Mouse (Mus musculus): ENCODE data around the gene Asb3. TPM values are rescaled to one million over a fixed set of nuclear protein-coding genes. Genes with fewer than 3 reads are reported as not detected.

Asb3 gene
- polyA plus RNA-seq, 1 experiment from 2014 or later: 21.0 TPM

GRCm38 (mm10) chr11:30985237-30985636, 100.0 kb downstream of the Asb3 start:
- Histone ChIP-seq H3K4me3 (ENCODE audit: control insufficient read depth in 1 of 2, insufficient read depth in 1 of 2, low read depth in 1 of 2, low read length in 2 of 2) (peak overlapping the region in 1 of 2 experiments; percentile 68; a peak in 1 of 4 replicates), H3K4me1 (ENCODE audit: control insufficient read depth in 2 of 2, insufficient read depth in 2 of 2, low read length in 2 of 2) (peaks cover 2 to 8% of the 10 kb centered on the region in 2 experiments; a peak in 3 of 4 replicates), H3K27ac (replicated peaks in 1 of 2; ENCODE audit: control insufficient read depth in 1 of 2, insufficient read depth in 1 of 2, low read depth in 2 of 2, low read length in 2 of 2) (no peak overlapping the region), H3K36me3 (ENCODE audit: control insufficient read depth, insufficient read depth, low read length) (no peaks in the 10 kb centered on the region), H3K4me2 (ENCODE audit: low read length) (peak overlapping the region; percentile 78), H3K9ac (ENCODE audit: low read length) (peak overlapping the region; percentile 83), H3K27me3 (ENCODE audit: control insufficient read depth, insufficient read depth, low read length) (no peaks in the 10 kb centered on the region), H3K9me3 (ENCODE audit: control insufficient read depth, low read length) (no peaks in the 10 kb centered on the region)
- ATAC-seq (ENCODE audit: insufficient number of reproducible peaks, insufficient read depth, low FRiP score, low read depth): no peak
- WGBS: 40% methylated on average over 2 of the region's 2 CpGs

GRCm38 (mm10) chr11:30985877-30986624, 100.8 kb downstream of the Asb3 start, which contains the start of gene Chac2:
Gene Chac2 (minus strand): TSS chr11:30986350.
- H3K9ac ChIP-seq (ENCODE audit: low read length): peak within 1 kb of the TSS; percentile 83
- whole genome bisulfite sequencing: 1% methylated on average over 22 of the region's 22 CpGs
- peak within 1 kb of the TSS; percentile 61 to 68 for H3K4me3 ChIP-seq (ENCODE audit: control insufficient read depth in 1 of 2, insufficient read depth in 1 of 2, low read depth in 1 of 2, low read length in 2 of 2)
- H3K36me3 ChIP-seq (ENCODE audit: control insufficient read depth, insufficient read depth, low read length): no peaks in the 10 kb centered on the region
- H3K27me3 ChIP-seq (ENCODE audit: control insufficient read depth, insufficient read depth, low read length): no peaks in the 10 kb centered on the region
- peak; percentile 96 for ATAC-seq (ENCODE audit: insufficient number of reproducible peaks, insufficient read depth, low FRiP score, low read depth)
- peaks cover 2 to 8% of the 10 kb centered on the region in 2 experiments; a peak in 3 of 4 replicates for H3K4me1 ChIP-seq (ENCODE audit: control insufficient read depth in 2 of 2, insufficient read depth in 2 of 2, low read length in 2 of 2)
- H3K27ac ChIP-seq (replicated peaks in 1 of 2; ENCODE audit: control insufficient read depth in 1 of 2, insufficient read depth in 1 of 2, low read depth in 2 of 2, low read length in 2 of 2): peak within 1 kb of the TSS; percentile 74 to 84
- H3K9me3 ChIP-seq (ENCODE audit: control insufficient read depth, low read length): no peaks in the 10 kb centered on the region
- peak within 1 kb of the TSS; percentile 78 for H3K4me2 ChIP-seq (ENCODE audit: low read length)

DNA sequence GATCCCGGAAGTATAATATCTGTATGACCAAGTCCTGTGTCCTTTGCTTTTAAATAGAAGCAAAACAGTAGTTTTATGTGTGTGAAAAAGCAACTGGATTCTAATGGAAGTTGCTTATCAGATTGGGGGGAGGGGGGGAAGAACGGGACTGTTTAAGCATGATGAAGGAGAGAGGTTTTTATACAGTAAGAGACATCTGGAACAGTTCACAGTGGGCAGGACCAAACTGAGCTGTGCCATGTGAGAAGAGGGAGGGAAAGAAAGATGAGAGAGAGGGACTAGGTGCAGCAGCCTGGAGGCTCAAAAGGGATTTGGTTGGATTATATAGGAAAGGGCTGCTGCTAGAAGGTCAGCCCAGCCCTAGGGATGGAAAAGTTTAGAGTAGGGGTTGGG, 101.4 kb downstream of the Asb3 start:
- H3K36me3 ChIP-seq (ENCODE audit: control insufficient read depth, insufficient read depth, low read length): no peaks in the 10 kb centered on the region
- H3K4me3 ChIP-seq (ENCODE audit: control insufficient read depth in 1 of 2, insufficient read depth in 1 of 2, low read depth in 1 of 2, low read length in 2 of 2): peak overlapping the region; percentile 61 to 68
- peak overlapping the region; percentile 83 for H3K9ac ChIP-seq (ENCODE audit: low read length)
- H3K4me2 ChIP-seq (ENCODE audit: low read length): peak overlapping the region; percentile 78
- 1% methylated on average over 2 of the region's 2 CpGs for WGBS
- H3K9me3 ChIP-seq (ENCODE audit: control insufficient read depth, low read length): no peaks in the 10 kb centered on the region
- peaks cover 2 to 8% of the 10 kb centered on the region in 2 experiments; a peak in 3 of 4 replicates for H3K4me1 ChIP-seq (ENCODE audit: control insufficient read depth in 2 of 2, insufficient read depth in 2 of 2, low read length in 2 of 2)
- no peaks in the 10 kb centered on the region for H3K27me3 ChIP-seq (ENCODE audit: control insufficient read depth, insufficient read depth, low read length)
- peak overlapping the region; percentile 74 to 78 for H3K27ac ChIP-seq (replicated peaks in 1 of 2; ENCODE audit: control insufficient read depth in 1 of 2, insufficient read depth in 1 of 2, low read depth in 2 of 2, low read length in 2 of 2)
- ATAC-seq (ENCODE audit: insufficient number of reproducible peaks, insufficient read depth, low FRiP score, low read depth): peak; percentile 67

GRCm38 (mm10) chr11:30996670-30997069, 111.5 kb downstream of the Asb3 start:
- H3K9ac ChIP-seq (ENCODE audit: low read length): no peak overlapping the region
- ATAC-seq (ENCODE audit: insufficient number of reproducible peaks, insufficient read depth, low FRiP score, low read depth): no peak

GRCm38 (mm10) chr11:30998199-30998598, 113.0 kb downstream of the Asb3 start:
- Histone ChIP-seq H3K4me3 (ENCODE audit: control insufficient read depth in 1 of 2, insufficient read depth in 1 of 2, low read depth in 1 of 2, low read length in 2 of 2) (no peak overlapping the region), H3K4me1 (ENCODE audit: control insufficient read depth in 2 of 2, insufficient read depth in 2 of 2, low read length in 2 of 2) (no peaks in the 10 kb centered on the region), H3K36me3 (ENCODE audit: control insufficient read depth, insufficient read depth, low read length) (no peaks in the 10 kb centered on the region), H3K9ac (ENCODE audit: low read length) (no peak overlapping the region), H3K27ac (replicated peaks in 1 of 2; ENCODE audit: control insufficient read depth in 1 of 2, insufficient read depth in 1 of 2, low read depth in 2 of 2, low read length in 2 of 2) (no peak overlapping the region), H3K9me3 (ENCODE audit: control insufficient read depth, low read length) (no peaks in the 10 kb centered on the region), H3K27me3 (ENCODE audit: control insufficient read depth, insufficient read depth, low read length) (no peaks in the 10 kb centered on the region), H3K4me2 (ENCODE audit: low read length) (no peak overlapping the region)
- ATAC-seq (ENCODE audit: insufficient number of reproducible peaks, insufficient read depth, low FRiP score, low read depth): no peak
- 79% methylated on average over 5 of the region's 5 CpGs for WGBS

More at GRCm38 (mm10) chr11:30996670-30997069, 111.5 kb downstream of the Asb3 start:
- no peak overlapping the region for H3K4me2 ChIP-seq (ENCODE audit: low read length)
- no peaks in the 10 kb centered on the region for H3K4me1 ChIP-seq (ENCODE audit: control insufficient read depth in 2 of 2, insufficient read depth in 2 of 2, low read length in 2 of 2)
- 87% methylated on average over 3 of the region's 3 CpGs for WGBS
- H3K27me3 ChIP-seq (ENCODE audit: control insufficient read depth, insufficient read depth, low read length): no peaks in the 10 kb centered on the region
- no peaks in the 10 kb centered on the region for H3K9me3 ChIP-seq (ENCODE audit: control insufficient read depth, low read length)
- no peaks in the 10 kb centered on the region for H3K36me3 ChIP-seq (ENCODE audit: control insufficient read depth, insufficient read depth, low read length)
- no peak overlapping the region for H3K27ac ChIP-seq (replicated peaks in 1 of 2; ENCODE audit: control insufficient read depth in 1 of 2, insufficient read depth in 1 of 2, low read depth in 2 of 2, low read length in 2 of 2)
- H3K4me3 ChIP-seq (ENCODE audit: control insufficient read depth in 1 of 2, insufficient read depth in 1 of 2, low read depth in 1 of 2, low read length in 2 of 2): no peak overlapping the region

- Histone ChIP-seq H3K4me1 (ENCODE audit: control insufficient read depth in 2 of 2, insufficient read depth in 2 of 2, low read length in 2 of 2) (no peaks in the 10 kb centered on the region), H3K4me2 (ENCODE audit: low read length) (no peak overlapping the region), H3K9me3 (ENCODE audit: control insufficient read depth, low read length) (no peaks in the 10 kb centered on the region), H3K36me3 (ENCODE audit: control insufficient read depth, insufficient read depth, low read length) (no peaks in the 10 kb centered on the region), H3K27me3 (ENCODE audit: control insufficient read depth, insufficient read depth, low read length) (no peaks in the 10 kb centered on the region), H3K27ac (replicated peaks in 1 of 2; ENCODE audit: control insufficient read depth in 1 of 2, insufficient read depth in 1 of 2, low read depth in 2 of 2, low read length in 2 of 2) (no peak overlapping the region), H3K4me3 (ENCODE audit: control insufficient read depth in 1 of 2, insufficient read depth in 1 of 2, low read depth in 1 of 2, low read length in 2 of 2) (no peak overlapping the region), H3K9ac (ENCODE audit: low read length) (no peak overlapping the region)
- WGBS: 64% methylated on average over 2 of the region's 2 CpGs
- no peak for ATAC-seq (ENCODE audit: insufficient number of reproducible peaks, insufficient read depth, low FRiP score, low read depth)
Measured at GRCm38 (mm10) chr11:30998704-30999103, 113.5 kb downstream of the Asb3 start.

- no peak overlapping the region for H3K9ac ChIP-seq (ENCODE audit: low read length)
- no peak overlapping the region for H3K4me3 ChIP-seq (ENCODE audit: control insufficient read depth in 1 of 2, insufficient read depth in 1 of 2, low read depth in 1 of 2, low read length in 2 of 2)
- H3K4me2 ChIP-seq (ENCODE audit: low read length): no peak overlapping the region
- no peaks in the 10 kb centered on the region for H3K9me3 ChIP-seq (ENCODE audit: control insufficient read depth, low read length)
- H3K27me3 ChIP-seq (ENCODE audit: control insufficient read depth, insufficient read depth, low read length): no peaks in the 10 kb centered on the region
- no peaks in the 10 kb centered on the region for H3K36me3 ChIP-seq (ENCODE audit: control insufficient read depth, insufficient read depth, low read length)
- no peak for ATAC-seq (ENCODE audit: insufficient number of reproducible peaks, insufficient read depth, low FRiP score, low read depth)
- no peaks in the 10 kb centered on the region for H3K4me1 ChIP-seq (ENCODE audit: control insufficient read depth in 2 of 2, insufficient read depth in 2 of 2, low read length in 2 of 2)
- no peak overlapping the region for H3K27ac ChIP-seq (replicated peaks in 1 of 2; ENCODE audit: control insufficient read depth in 1 of 2, insufficient read depth in 1 of 2, low read depth in 2 of 2, low read length in 2 of 2)
- 73% methylated on average over 2 of the region's 2 CpGs for WGBS
Measured at GRCm38 (mm10) chr11:31000028-31000427, 114.8 kb downstream of the Asb3 start.

Measured in heart, embryonic 14.5 days (tissue).